Mouse (Mus musculus) CH12.LX (cell line): ENCODE data around the gene Plac9a.

Source experiments
- CTCF ChIP-seq, 2 experiments: IDR thresholded peaks in 1 of 2; conservative IDR thresholded peaks in 1 of 2; 2 replicates each; pipeline ENCODE4 v1.5.1; 2011 to 2012; ENCODE audit warnings: low read depth in 2 of 2, low read length in 2 of 2, improper control_type of control experiment in 1 of 2, inconsistent platforms in 1 of 2, mild to moderate bottlenecking in 1 of 2, moderate library complexity in 1 of 2
- EP300 ChIP-seq: IDR thresholded peaks from 2 replicates; pipeline ENCODE4 v1.6.1; 2011; ENCODE audit warnings: low read length, improper control_type of control experiment
- RAD21 ChIP-seq: IDR thresholded peaks from 2 replicates; pipeline ENCODE4 v1.6.1; 2011; ENCODE audit warnings: low read depth, mild to moderate bottlenecking, low read length, improper control_type of control experiment, moderate library complexity
- USF1 ChIP-seq: IDR thresholded peaks from 2 replicates; pipeline ENCODE4 v1.6.1; 2014; ENCODE audit warnings: low read depth, mild to moderate bottlenecking, inconsistent platforms, low read length, improper control_type of control experiment

GRCm38 (mm10) chr14:25840961-25841360, 61.9 kb downstream of the Plac9a start:
- TF ChIP-seq RAD21 (no peak), USF1 (no peak), EP300 (no peak), CTCF (conservative IDR thresholded peaks at IDR 0.05 in 1 of 2, IDR thresholded peaks at IDR 0.05 in 1 of 2; ENCODE audit: low read depth in 2 of 2, low read length in 2 of 2) (no peak)
